Mouse (Mus musculus): ENCODE measurements around the gene Atp5j2. TPM values are rescaled to one million over a fixed set of nuclear protein-coding genes. Genes with fewer than 3 reads are reported as not detected.
"Not testable (repeated sequence)": the region's sequence is repeated elsewhere in the genome, so short reads cannot be mapped to it uniquely, and the experiment has no call there.

Atp5j2 gene
- polyA plus RNA-seq, 1 experiment from 2014 or later, result 603 TPM

- Histone ChIP-seq H3K4me3 (replicated peaks) (no peak overlapping the region), H3K27me3 (no peaks in the 10 kb centered on the region), H3K9me3 (no peaks in the 10 kb centered on the region), H3K27ac (no peak overlapping the region), H3K4me2 (no peak overlapping the region), H3K36me3 (peaks cover 86% of the 10 kb centered on the region), H3K4me1 (replicated peaks) (no peaks in the 10 kb centered on the region), H3K9ac (replicated peaks) (no peak overlapping the region)
- WGBS, result 92% methylated on average over 21 of the region's 21 CpGs
- ATAC-seq (ENCODE audit: insufficient number of reproducible peaks, insufficient read depth, low FRiP score, low TSS enrichment, low read depth), result no peak
Observed at GRCm38 (mm10) chr5:145218206-145218605, 26.3 kb upstream of the Atp5j2 start.

- WGBS, result 90% methylated on average over 6 of the region's 6 CpGs
- Histone ChIP-seq H3K36me3 (peaks cover 86% of the 10 kb centered on the region), H3K4me2 (no peak overlapping the region), H3K9me3 (no peaks in the 10 kb centered on the region), H3K4me3 (replicated peaks) (no peak overlapping the region), H3K27ac (no peak overlapping the region), H3K27me3 (no peaks in the 10 kb centered on the region), H3K9ac (replicated peaks) (no peak overlapping the region), H3K4me1 (replicated peaks) (no peaks in the 10 kb centered on the region)
- ATAC-seq (ENCODE audit: insufficient number of reproducible peaks, insufficient read depth, low FRiP score, low TSS enrichment, low read depth), result no peak
Observed at GRCm38 (mm10) chr5:145217746-145218145, 25.9 kb upstream of the Atp5j2 start.

- WGBS, result 65% methylated on average over 4 of the region's 4 CpGs
- no peaks in the 10 kb centered on the region for H3K9me3 ChIP-seq
- H3K27me3 ChIP-seq, result no peaks in the 10 kb centered on the region
- ATAC-seq (ENCODE audit: insufficient number of reproducible peaks, insufficient read depth, low FRiP score, low TSS enrichment, low read depth), result no peak
- no peak overlapping the region for H3K4me3 ChIP-seq (replicated peaks)
- H3K9ac ChIP-seq (replicated peaks), result no peak overlapping the region
- H3K36me3 ChIP-seq, result peaks cover 89% of the 10 kb centered on the region
- H3K27ac ChIP-seq, result no peak overlapping the region
- H3K4me2 ChIP-seq, result no peak overlapping the region
- no peaks in the 10 kb centered on the region for H3K4me1 ChIP-seq (replicated peaks)
Observed at GRCm38 (mm10) chr5:145214679-145215078, 22.8 kb upstream of the Atp5j2 start.

- Histone ChIP-seq H3K27me3 (no peaks in the 10 kb centered on the region), H3K9ac (replicated peaks) (no peak overlapping the region), H3K27ac (no peak overlapping the region), H3K36me3 (peaks cover 87% of the 10 kb centered on the region), H3K9me3 (no peaks in the 10 kb centered on the region), H3K4me2 (no peak overlapping the region), H3K4me3 (replicated peaks) (no peak overlapping the region), H3K4me1 (replicated peaks) (no peaks in the 10 kb centered on the region)
- ATAC-seq (ENCODE audit: insufficient number of reproducible peaks, insufficient read depth, low FRiP score, low TSS enrichment, low read depth), result no peak
- 96% methylated on average over 3 of the region's 3 CpGs for WGBS
Observed at GRCm38 (mm10) chr5:145213505-145213904, 21.6 kb upstream of the Atp5j2 start.

GRCm38 (mm10) chr5:145212216-145212615, 20.4 kb upstream of the Atp5j2 start:
- peaks cover 81% of the 10 kb centered on the region for H3K36me3 ChIP-seq

GRCm38 (mm10) chr5:145211340-145211739, 19.5 kb upstream of the Atp5j2 start:
- Histone ChIP-seq H3K9me3 (no peaks in the 10 kb centered on the region), H3K27ac (no peak overlapping the region), H3K4me3 (replicated peaks) (no peak overlapping the region), H3K27me3 (no peaks in the 10 kb centered on the region), H3K4me2 (no peak overlapping the region), H3K4me1 (replicated peaks) (no peaks in the 10 kb centered on the region), H3K36me3 (peaks cover 85% of the 10 kb centered on the region), H3K9ac (replicated peaks) (no peak overlapping the region)
- 95% methylated on average over 4 of the region's 4 CpGs for WGBS
- no peak for ATAC-seq (ENCODE audit: insufficient number of reproducible peaks, insufficient read depth, low FRiP score, low TSS enrichment, low read depth)

More at GRCm38 (mm10) chr5:145212216-145212615, 20.4 kb upstream of the Atp5j2 start:
- ATAC-seq (ENCODE audit: insufficient number of reproducible peaks, insufficient read depth, low FRiP score, low TSS enrichment, low read depth), result no peak
- Histone ChIP-seq H3K9me3 (no peaks in the 10 kb centered on the region), H3K27me3 (no peaks in the 10 kb centered on the region), H3K4me2 (no peak overlapping the region), H3K4me1 (replicated peaks) (no peaks in the 10 kb centered on the region), H3K9ac (replicated peaks) (no peak overlapping the region), H3K4me3 (replicated peaks) (no peak overlapping the region), H3K27ac (no peak overlapping the region)
- WGBS, result 89% methylated on average over 4 of the region's 4 CpGs

- 54% methylated on average over 11 of the region's 11 CpGs for WGBS
- H3K36me3 ChIP-seq, result peaks cover 60% of the 10 kb centered on the region
- H3K9ac ChIP-seq (replicated peaks); H3K27me3 ChIP-seq; H3K27ac ChIP-seq; H3K4me3 ChIP-seq (replicated peaks); ATAC-seq (ENCODE audit: insufficient number of reproducible peaks, insufficient read depth, low FRiP score, low TSS enrichment, low read depth); H3K9me3 ChIP-seq; H3K4me2 ChIP-seq: not testable (repeated sequence)
- peaks cover 12% of the 10 kb centered on the region for H3K4me1 ChIP-seq (replicated peaks)
Observed at GRCm38 (mm10) chr5:145208391-145208790, 16.5 kb upstream of the Atp5j2 start.

- Histone ChIP-seq H3K4me3 (replicated peaks) (no peak overlapping the region), H3K27me3 (no peaks in the 10 kb centered on the region), H3K9me3 (no peaks in the 10 kb centered on the region), H3K27ac (no peak overlapping the region), H3K4me2 (no peak overlapping the region), H3K9ac (replicated peaks) (no peak overlapping the region), H3K36me3 (peaks cover 56% of the 10 kb centered on the region), H3K4me1 (replicated peaks) (peaks cover 15% of the 10 kb centered on the region)
- no peak for ATAC-seq (ENCODE audit: insufficient number of reproducible peaks, insufficient read depth, low FRiP score, low TSS enrichment, low read depth)
- WGBS, result 86% methylated on average over 6 of the region's 6 CpGs
Observed at GRCm38 (mm10) chr5:145207954-145208353, 16.1 kb upstream of the Atp5j2 start.

GRCm38 (mm10) chr5:145207385-145207784, 15.5 kb upstream of the Atp5j2 start:
- whole genome bisulfite sequencing, result 93% methylated on average over 6 of the region's 6 CpGs
- Histone ChIP-seq H3K27me3 (no peaks in the 10 kb centered on the region), H3K9me3 (no peaks in the 10 kb centered on the region), H3K36me3 (peaks cover 50% of the 10 kb centered on the region), H3K4me3 (replicated peaks) (no peak overlapping the region), H3K4me2 (no peak overlapping the region), H3K4me1 (replicated peaks) (peaks cover 15% of the 10 kb centered on the region), H3K27ac (no peak overlapping the region), H3K9ac (replicated peaks) (no peak overlapping the region)
- no peak for ATAC-seq (ENCODE audit: insufficient number of reproducible peaks, insufficient read depth, low FRiP score, low TSS enrichment, low read depth)

GRCm38 (mm10) chr5:145205041-145205440, 13.2 kb upstream of the Atp5j2 start:
- Histone ChIP-seq H3K4me2 (peak overlapping the region; percentile 66), H3K27ac (peak overlapping the region; percentile 29; the same call in 1 of the 2 replicates), H3K9ac (replicated peaks) (peak overlapping the region; percentile 40), H3K36me3 (peaks cover 26% of the 10 kb centered on the region), H3K9me3 (no peaks in the 10 kb centered on the region), H3K4me1 (replicated peaks) (peaks cover 21% of the 10 kb centered on the region), H3K4me3 (replicated peaks) (peak overlapping the region; percentile 55), H3K27me3 (no peaks in the 10 kb centered on the region)
- 25% methylated on average over 9 of the region's 9 CpGs for WGBS
- no peak for ATAC-seq (ENCODE audit: insufficient number of reproducible peaks, insufficient read depth, low FRiP score, low TSS enrichment, low read depth)

- H3K4me2 ChIP-seq, result peak within 1 kb of the TSS; percentile 66
- H3K27ac ChIP-seq, result peak within 1 kb of the TSS; percentile 86
- no peaks in the 10 kb centered on the region for H3K27me3 ChIP-seq
- H3K4me3 ChIP-seq (replicated peaks), result peak within 1 kb of the TSS; percentile 55
- WGBS, result under 1% methylated on average over 22 of the region's 22 CpGs
- ATAC-seq (ENCODE audit: insufficient number of reproducible peaks, insufficient read depth, low FRiP score, low TSS enrichment, low read depth), result peak; percentile 97
- peaks cover 18% of the 10 kb centered on the region for H3K36me3 ChIP-seq
- H3K9ac ChIP-seq (replicated peaks), result peak within 1 kb of the TSS; percentile 54
- peaks cover 21% of the 10 kb centered on the region for H3K4me1 ChIP-seq (replicated peaks)
- H3K9me3 ChIP-seq, result no peaks in the 10 kb centered on the region
Observed at GRCm38 (mm10) chr5:145203936-145204691, 12.3 kb upstream of the Atp5j2 start, which contains the start of gene Zkscan5. TSS of gene Zkscan5 (plus strand) at chr5:145204562.

- Histone ChIP-seq H3K4me1 (replicated peaks) (peaks cover 21% of the 10 kb centered on the region), H3K9ac (replicated peaks) (no peak overlapping the region), H3K9me3 (no peaks in the 10 kb centered on the region), H3K27me3 (no peaks in the 10 kb centered on the region), H3K4me3 (replicated peaks) (no peak overlapping the region), H3K36me3 (peaks cover 14% of the 10 kb centered on the region), H3K4me2 (no peak overlapping the region), H3K27ac (no peak overlapping the region)
- WGBS, result 50% methylated on average over 3 of the region's 3 CpGs
- no peak for ATAC-seq (ENCODE audit: insufficient number of reproducible peaks, insufficient read depth, low FRiP score, low TSS enrichment, low read depth)
Observed at GRCm38 (mm10) chr5:145202446-145202845, 10.6 kb upstream of the Atp5j2 start.
